Mouse (Mus musculus): ENCODE results near the gene AI837181. TPM values are rescaled to one million over a fixed set of nuclear protein-coding genes. Genes with fewer than 3 reads are reported as not detected.

AI837181 gene
- 82.3 and 88.1 TPM in 2 replicates for polyA plus RNA-seq (2012; rRNA removed)

GRCm38 (mm10) chr19:5424782-5425741, at the start of gene AI837181, which contains the start of gene Drap1:
Gene AI837181, plus strand, starts transcription at chr19:5425144.
Gene Drap1, minus strand, starts transcription at chr19:5424979.
- H3K36me3 ChIP-seq (ENCODE audit: control insufficient read depth, insufficient read depth, low read length), result peaks cover 2% of the 10 kb centered on the region
- peaks cover 24% of the 10 kb centered on the region for H3K4me1 ChIP-seq (ENCODE audit: control insufficient read depth, insufficient read depth, low read length)
- no peaks in the 10 kb centered on the region for H3K27me3 ChIP-seq (ENCODE audit: control insufficient read depth, insufficient read depth, low read length)
- H3K27ac ChIP-seq (ENCODE audit: control insufficient read depth, insufficient read depth, low read depth, low read length), result peak within 1 kb of the TSS; percentile 88
- no peak for TF ChIP-seq CTCF (IDR thresholded peaks at IDR 0.05; ENCODE audit: control insufficient read depth, insufficient read depth, insufficient replicate concordance, low read depth, low read length)
- TF ChIP-seq POLR2A (IDR thresholded peaks at IDR 0.05; ENCODE audit: control insufficient read depth, low read depth, low read length), result peak; percentile 60
- H3K4me3 ChIP-seq (ENCODE audit: control insufficient read depth, low read depth, low read length), result peak within 1 kb of the TSS; percentile 99

GRCm38 (mm10) chr19:5377446-5377845, 47.5 kb upstream of the AI837181 start:
- no peaks in the 10 kb centered on the region; the same call in 1 of the 2 replicates for H3K4me1 ChIP-seq (ENCODE audit: control insufficient read depth, insufficient read depth, low read length)
- peaks cover 2% of the 10 kb centered on the region; the same call in 1 of the 2 replicates for H3K36me3 ChIP-seq (ENCODE audit: control insufficient read depth, insufficient read depth, low read length)
- TF ChIP-seq POLR2A (IDR thresholded peaks at IDR 0.05; ENCODE audit: control insufficient read depth, low read depth, low read length) (no peak), CTCF (IDR thresholded peaks at IDR 0.05; ENCODE audit: control insufficient read depth, insufficient read depth, insufficient replicate concordance, low read depth, low read length) (no peak)

GRCm38 (mm10) chr19:5383326-5383725, 41.6 kb upstream of the AI837181 start:
- H3K4me1 ChIP-seq (ENCODE audit: control insufficient read depth, insufficient read depth, low read length), result no peaks in the 10 kb centered on the region; the same call in none of the 2 replicates
- TF ChIP-seq CTCF (IDR thresholded peaks at IDR 0.05; ENCODE audit: control insufficient read depth, insufficient read depth, insufficient replicate concordance, low read depth, low read length) (no peak), POLR2A (IDR thresholded peaks at IDR 0.05; ENCODE audit: control insufficient read depth, low read depth, low read length) (no peak)
- H3K27me3 ChIP-seq (ENCODE audit: control insufficient read depth, insufficient read depth, low read length), result no peaks in the 10 kb centered on the region
- peaks cover 6% of the 10 kb centered on the region for H3K36me3 ChIP-seq (ENCODE audit: control insufficient read depth, insufficient read depth, low read length)
- no peak overlapping the region for H3K27ac ChIP-seq (ENCODE audit: control insufficient read depth, insufficient read depth, low read depth, low read length)
- no peak overlapping the region for H3K4me3 ChIP-seq (ENCODE audit: control insufficient read depth, low read depth, low read length)

More at GRCm38 (mm10) chr19:5377446-5377845, 47.5 kb upstream of the AI837181 start:
- H3K27ac ChIP-seq (ENCODE audit: control insufficient read depth, insufficient read depth, low read depth, low read length), result no peak overlapping the region
- H3K4me3 ChIP-seq (ENCODE audit: control insufficient read depth, low read depth, low read length), result no peak overlapping the region
- no peaks in the 10 kb centered on the region for H3K27me3 ChIP-seq (ENCODE audit: control insufficient read depth, insufficient read depth, low read length)

GRCm38 (mm10) chr19:5384715-5385114, 40.2 kb upstream of the AI837181 start:
- no peak overlapping the region for H3K27ac ChIP-seq (ENCODE audit: control insufficient read depth, insufficient read depth, low read depth, low read length)
- peaks cover 6% of the 10 kb centered on the region for H3K36me3 ChIP-seq (ENCODE audit: control insufficient read depth, insufficient read depth, low read length)
- peaks cover 5% of the 10 kb centered on the region for H3K4me1 ChIP-seq (ENCODE audit: control insufficient read depth, insufficient read depth, low read length)
- H3K4me3 ChIP-seq (ENCODE audit: control insufficient read depth, low read depth, low read length), result no peak overlapping the region
- TF ChIP-seq CTCF (IDR thresholded peaks at IDR 0.05; ENCODE audit: control insufficient read depth, insufficient read depth, insufficient replicate concordance, low read depth, low read length), result no peak
- TF ChIP-seq POLR2A (IDR thresholded peaks at IDR 0.05; ENCODE audit: control insufficient read depth, low read depth, low read length), result no peak
- no peaks in the 10 kb centered on the region for H3K27me3 ChIP-seq (ENCODE audit: control insufficient read depth, insufficient read depth, low read length)

- peaks cover 10% of the 10 kb centered on the region for H3K4me1 ChIP-seq (ENCODE audit: control insufficient read depth, insufficient read depth, low read length)
- peak overlapping the region; percentile 86 for H3K4me3 ChIP-seq (ENCODE audit: control insufficient read depth, low read depth, low read length)
- TF ChIP-seq POLR2A (IDR thresholded peaks at IDR 0.05; ENCODE audit: control insufficient read depth, low read depth, low read length) (no peak), CTCF (IDR thresholded peaks at IDR 0.05; ENCODE audit: control insufficient read depth, insufficient read depth, insufficient replicate concordance, low read depth, low read length) (no peak)
- peaks cover 4% of the 10 kb centered on the region for H3K36me3 ChIP-seq (ENCODE audit: control insufficient read depth, insufficient read depth, low read length)
- no peaks in the 10 kb centered on the region for H3K27me3 ChIP-seq (ENCODE audit: control insufficient read depth, insufficient read depth, low read length)
- H3K27ac ChIP-seq (ENCODE audit: control insufficient read depth, insufficient read depth, low read depth, low read length), result peak overlapping the region; percentile 87
These were observed 36.9 kb upstream of the AI837181 start for GRCm38 (mm10) chr19:5388011-5388441.

- Histone ChIP-seq H3K36me3 (ENCODE audit: control insufficient read depth, insufficient read depth, low read length) (peaks cover 1% of the 10 kb centered on the region; the same call in 1 of the 2 replicates), H3K27ac (ENCODE audit: control insufficient read depth, insufficient read depth, low read depth, low read length) (peak within 1 kb of the TSS; percentile 92)
These were observed 36.2 kb upstream of the AI837181 start, which contains the start of gene Sart1 for GRCm38 (mm10) chr19:5388588-5389242. Gene Sart1, minus strand, starts transcription at chr19:5388703.

More at GRCm38 (mm10) chr19:5388588-5389242, 36.2 kb upstream of the AI837181 start, which contains the start of gene Sart1:
- TF ChIP-seq CTCF (IDR thresholded peaks at IDR 0.05; ENCODE audit: control insufficient read depth, insufficient read depth, insufficient replicate concordance, low read depth, low read length) (no peak), POLR2A (IDR thresholded peaks at IDR 0.05; ENCODE audit: control insufficient read depth, low read depth, low read length) (peak; percentile 93)
- H3K27me3 ChIP-seq (ENCODE audit: control insufficient read depth, insufficient read depth, low read length), result no peaks in the 10 kb centered on the region
- H3K4me1 ChIP-seq (ENCODE audit: control insufficient read depth, insufficient read depth, low read length), result peaks cover 10% of the 10 kb centered on the region
- H3K4me3 ChIP-seq (ENCODE audit: control insufficient read depth, low read depth, low read length), result peak within 1 kb of the TSS; percentile 86

All from testis, adult 2 months (tissue).